Mouse (Mus musculus) liver, adult 2 months (tissue): ENCODE results near the gene Rims4.

ENCODE experiments used
- CTCF ChIP-seq: fragments of 200-500 bp; IDR thresholded peaks from 2 replicates; pipeline ENCODE4 v1.5.1; 2011; ENCODE audit warnings: low read depth, low read length, control low read depth
- POLR2A ChIP-seq: fragments of 200-500 bp; IDR thresholded peaks from 2 replicates; pipeline ENCODE4 v1.6.1; 2011; ENCODE audit warnings: low read length, control low read depth; ENCODE audit not compliant: insufficient read depth; ENCODE audit errors: extremely low read depth

DNA sequence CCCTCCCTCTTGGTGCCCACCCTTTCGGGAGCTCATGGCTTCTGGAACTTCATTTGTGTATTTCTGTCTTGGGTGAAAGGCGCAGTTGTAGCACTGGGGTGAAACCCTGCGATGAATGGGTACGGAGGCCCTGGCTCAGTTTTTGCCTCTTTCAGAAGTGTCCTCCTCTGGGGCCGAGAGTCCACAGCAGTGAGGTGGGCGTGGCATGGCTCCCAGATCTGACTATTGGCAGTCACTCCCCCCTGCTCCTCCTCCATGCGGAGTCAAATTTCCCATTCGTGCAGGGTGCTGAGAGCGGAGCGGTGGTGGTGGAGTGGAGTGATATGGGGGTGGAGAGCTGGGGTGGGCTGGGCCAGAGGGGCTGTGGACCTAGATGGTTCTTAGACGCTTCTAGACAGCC, 94.7 kb downstream of the Rims4 start:
- TF ChIP-seq CTCF = no peak
- no peak for TF ChIP-seq POLR2A
